Mouse (Mus musculus): ENCODE results near the gene Ccdc85c.

DNA sequence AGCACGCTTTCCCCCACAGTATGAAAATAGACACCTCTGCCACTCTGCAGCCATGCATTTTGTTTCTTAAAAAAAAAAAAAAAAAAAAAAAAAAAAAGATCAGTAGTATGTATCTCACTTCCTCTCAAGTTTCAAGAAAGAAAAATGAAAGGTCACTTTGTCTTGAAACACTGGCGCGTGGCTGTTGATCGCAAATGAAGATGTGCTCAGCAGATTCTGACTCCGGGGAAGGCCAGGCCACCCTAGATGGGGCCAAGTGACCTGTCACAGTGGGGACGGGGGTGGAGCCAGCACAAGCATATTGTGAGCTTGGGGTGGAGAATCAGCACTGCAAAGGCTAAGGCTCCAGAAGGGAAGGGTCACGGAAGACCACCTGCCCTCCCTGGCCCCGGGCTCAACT lies 71.3 kb downstream of the Ccdc85c start:
- TF ChIP-seq CTCF (IDR thresholded peaks at IDR 0.05; ENCODE audit: low read depth) (no peak), EP300 (optimal IDR thresholded peaks at IDR 0.05) (no peak)

All from stomach, postnatal 0 days (tissue).